Mouse (Mus musculus) bone marrow, adult 2 months (tissue): ENCODE results near the gene Gm10974.

Experiments
- CTCF ChIP-seq: fragments of 200-500 bp; IDR thresholded peaks from 2 replicates; pipeline ENCODE4 v1.5.1; 2011; ENCODE audit warnings: low read length, control low read depth; ENCODE audit not compliant: control insufficient read depth, insufficient read depth
- POLR2A ChIP-seq: fragments of 200-500 bp; IDR thresholded peaks from 2 replicates; pipeline ENCODE4 v1.6.1; 2011; ENCODE audit warnings: low read depth, mild to moderate bottlenecking, control low read depth, low read length, borderline replicate concordance; ENCODE audit not compliant: control insufficient read depth

- TF ChIP-seq CTCF (no peak), POLR2A (no peak)
Observed at GRCm38 (mm10) chr7:66342831-66343230, 22.9 kb upstream of the Gm10974 start.
